Mouse (Mus musculus) liver, embryonic 15.5 days (tissue): ENCODE data around the gene Ubl3. TPM values are rescaled to one million over a fixed set of nuclear protein-coding genes. Genes with fewer than 3 reads are reported as not detected.

Experiments
- ATAC-seq: fragments of 200-750 bp; cut with Nextera tagmentation; 2 replicates; pipeline ENCODE4 v1.8.0; 2017; ENCODE audit warnings: moderate number of reproducible peaks, mild to moderate bottlenecking, moderate library complexity; ENCODE audit not compliant: insufficient read depth
- H3K27ac ChIP-seq: fragments of 300-500 bp; sonication (generic); replicated peaks from 2 replicates; pipeline ENCODE4 v1.5.1; 2015; ENCODE audit warnings: mild to moderate bottlenecking, inconsistent platforms
- H3K27me3 ChIP-seq: fragments of 300-500 bp; sonication (generic); 2 replicates; pipeline ENCODE4 v1.6.1; 2015; ENCODE audit warnings: mild to moderate bottlenecking, inconsistent platforms
- H3K36me3 ChIP-seq: fragments of 300-500 bp; sonication (generic); replicated peaks from 2 replicates; pipeline ENCODE4 v1.6.1; 2015; ENCODE audit warnings: moderate library complexity, mild to moderate bottlenecking, inconsistent platforms
- H3K4me1 ChIP-seq: fragments of 300-500 bp; sonication (generic); replicated peaks from 2 replicates; pipeline ENCODE4 v1.6.1; 2015; ENCODE audit warnings: inconsistent platforms
- H3K4me2 ChIP-seq: fragments of 300-500 bp; sonication (generic); 2 replicates; pipeline ENCODE4 v1.6.1; 2015; ENCODE audit warnings: moderate library complexity, mild to moderate bottlenecking, inconsistent platforms
- H3K4me3 ChIP-seq: fragments of 300-500 bp; sonication (generic); replicated peaks from 2 replicates; pipeline ENCODE4 v1.5.1; 2015; ENCODE audit warnings: mild to moderate bottlenecking, inconsistent platforms
- H3K9ac ChIP-seq: fragments of 300-500 bp; sonication (generic); 2 replicates; pipeline ENCODE4 v1.6.1; 2015; ENCODE audit warnings: moderate library complexity, mild to moderate bottlenecking, inconsistent platforms
- H3K9me3 ChIP-seq: fragments of 300-500 bp; sonication (generic); replicated peaks from 2 replicates; pipeline ENCODE4 v1.6.1; 2016; ENCODE audit warnings: inconsistent platforms
- WGBS: fragments of 180-500 bp; shearing (Covaris S2); methylation state at CpG from one replicate; pipeline ENCODE4 v1.1.7; 2015; ENCODE audit warnings: mixed read lengths; ENCODE audit not compliant: insufficient replicate concordance; 5-methylcytosine and 5-hydroxymethylcytosine counted together
- polyA plus RNA-seq: library from polyadenylated mRNA; unstranded; fragments of >200 nt; fragmentation: Nextera tagmentation; extraction: Ambion mirVana; gene quantifications from 2 replicates; pipeline ENCODE4 v1.2.1, GENCODE M21; 2015

The Ubl3 gene
- polyA plus RNA-seq, 1 experiment from 2014 or later = 21.1 TPM

- Histone ChIP-seq H3K27me3 (no peaks in the 10 kb centered on the region), H3K9ac (no peak overlapping the region)
- WGBS = 45% methylated on average over 5 of the region's 5 CpGs
Measured at GRCm38 (mm10) chr5:148499616-148500015, 53.0 kb downstream of the Ubl3 start.

DNA sequence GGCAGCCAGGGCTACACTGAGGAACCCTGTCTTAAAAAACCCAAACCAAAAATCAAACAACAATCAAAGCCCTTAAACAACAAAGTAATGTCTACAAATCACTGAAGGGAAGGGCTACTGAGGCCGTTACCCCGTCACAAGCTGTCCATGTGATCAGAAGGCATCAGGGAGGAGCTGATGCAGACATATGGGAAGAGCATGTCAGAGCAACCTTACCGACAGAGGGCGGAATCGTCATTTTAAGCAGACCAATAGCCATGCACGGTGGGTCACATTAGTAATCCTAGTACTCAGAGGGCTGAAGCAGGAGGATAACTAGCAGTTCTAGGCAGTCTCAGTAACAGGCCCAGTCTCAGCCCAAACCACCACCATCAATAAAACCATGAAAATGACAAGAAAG, 56.6 kb downstream of the Ubl3 start:
- Histone ChIP-seq H3K27ac (no peak overlapping the region), H3K36me3 (no peaks in the 10 kb centered on the region), H3K27me3 (no peaks in the 10 kb centered on the region), H3K4me2 (no peak overlapping the region), H3K9ac (no peak overlapping the region), H3K4me3 (no peak overlapping the region), H3K9me3 (no peaks in the 10 kb centered on the region), H3K4me1 (peaks cover 5% of the 10 kb centered on the region)
- no peak for ATAC-seq
- 65% methylated on average over 6 of the region's 6 CpGs for WGBS

More at GRCm38 (mm10) chr5:148499616-148500015, 53.0 kb downstream of the Ubl3 start:
- H3K4me1 ChIP-seq = peaks cover 5% of the 10 kb centered on the region
- no peaks in the 10 kb centered on the region for H3K36me3 ChIP-seq
- H3K9me3 ChIP-seq = no peaks in the 10 kb centered on the region
- H3K27ac ChIP-seq = no peak overlapping the region
- no peak overlapping the region for H3K4me3 ChIP-seq
- no peak for ATAC-seq
- no peak overlapping the region for H3K4me2 ChIP-seq

DNA sequence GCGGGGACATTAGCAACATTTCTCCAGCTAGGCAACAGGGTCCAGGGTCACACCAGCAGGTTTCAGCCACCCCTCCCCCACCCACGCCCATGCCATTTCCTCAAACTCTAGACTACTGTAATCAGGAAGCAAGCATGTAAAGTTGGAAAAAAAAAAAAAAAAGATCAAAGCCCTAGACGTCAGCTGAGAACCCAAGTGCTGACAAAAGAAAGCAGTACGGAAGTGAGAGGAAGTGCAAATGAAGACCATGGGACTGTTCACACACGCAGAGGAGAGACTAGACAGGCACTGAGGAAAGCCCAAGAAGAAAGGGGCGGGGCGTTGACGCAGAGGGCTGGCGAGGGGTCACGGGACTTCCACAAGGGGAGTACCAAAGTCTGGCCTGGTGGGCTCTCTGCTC, 57.4 kb downstream of the Ubl3 start:
- peaks cover 5% of the 10 kb centered on the region for H3K4me1 ChIP-seq
- H3K27me3 ChIP-seq = no peaks in the 10 kb centered on the region
- H3K4me2 ChIP-seq = peak overlapping the region; percentile 40
- peak; percentile 31; the same call in 1 of the 2 replicates for ATAC-seq
- no peak overlapping the region for H3K9ac ChIP-seq
- 5% methylated on average over 10 of the region's 10 CpGs for WGBS
- H3K4me3 ChIP-seq = no peak overlapping the region
- H3K36me3 ChIP-seq = no peaks in the 10 kb centered on the region
- no peak overlapping the region for H3K27ac ChIP-seq
- no peaks in the 10 kb centered on the region for H3K9me3 ChIP-seq

GRCm38 (mm10) chr5:148494249-148494648, 58.3 kb downstream of the Ubl3 start:
- 57% methylated on average over 5 of the region's 5 CpGs for WGBS
- no peak overlapping the region for H3K4me2 ChIP-seq
- H3K4me3 ChIP-seq = no peak overlapping the region
- no peak for ATAC-seq
- H3K36me3 ChIP-seq = no peaks in the 10 kb centered on the region
- no peaks in the 10 kb centered on the region for H3K9me3 ChIP-seq
- no peaks in the 10 kb centered on the region for H3K27me3 ChIP-seq
- H3K4me1 ChIP-seq = peaks cover 5% of the 10 kb centered on the region
- no peak overlapping the region for H3K27ac ChIP-seq
- H3K9ac ChIP-seq = no peak overlapping the region

DNA sequence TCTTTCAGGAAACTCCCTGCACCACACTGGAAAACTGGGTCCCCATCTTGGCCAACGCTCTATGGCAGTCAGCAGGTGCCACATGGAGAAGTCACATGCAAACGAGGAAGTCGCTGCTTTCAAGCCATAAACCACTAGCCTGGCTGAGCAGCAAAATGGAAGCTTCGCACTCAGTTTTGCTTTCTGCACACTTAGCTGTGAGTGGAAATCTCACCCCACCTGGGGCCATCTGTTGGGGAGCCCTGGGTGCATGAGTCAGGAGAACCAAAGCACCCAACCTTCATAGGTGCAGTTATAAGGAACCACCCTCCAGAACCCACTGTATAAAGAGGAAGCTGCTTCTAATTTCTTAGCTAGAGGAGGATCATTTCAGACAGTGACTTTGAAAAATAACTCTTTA, 59.6 kb downstream of the Ubl3 start:
- no peak overlapping the region for H3K9ac ChIP-seq
- no peak for ATAC-seq
- peaks cover 5% of the 10 kb centered on the region for H3K4me1 ChIP-seq
- no peak overlapping the region for H3K27ac ChIP-seq
- no peak overlapping the region for H3K4me3 ChIP-seq
- H3K4me2 ChIP-seq = no peak overlapping the region
- H3K27me3 ChIP-seq = no peaks in the 10 kb centered on the region
- H3K9me3 ChIP-seq = no peaks in the 10 kb centered on the region
- WGBS = 53% methylated on average over 4 of the region's 4 CpGs
- no peaks in the 10 kb centered on the region for H3K36me3 ChIP-seq

DNA sequence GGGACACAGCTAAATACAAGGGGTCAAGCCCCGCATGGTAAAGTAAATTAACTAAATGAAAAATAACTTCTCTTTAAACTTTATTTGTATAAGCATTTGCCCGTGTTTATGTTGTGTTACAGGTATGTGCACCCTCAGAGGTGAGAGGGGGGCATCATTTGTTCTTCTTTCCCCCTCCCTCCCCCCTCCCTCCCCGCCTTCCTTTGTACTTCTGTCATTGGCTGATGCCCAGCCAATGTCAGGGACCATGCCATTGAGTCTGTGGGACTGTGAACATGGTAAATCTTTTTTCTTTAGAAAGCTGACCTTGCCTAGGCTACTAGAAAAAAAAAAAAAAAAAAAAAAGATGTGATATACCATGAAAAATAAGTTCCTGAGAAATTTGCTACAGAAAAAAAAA, 62.2 kb downstream of the Ubl3 start:
- Histone ChIP-seq H3K4me2 (no peak overlapping the region), H3K4me1 (peaks cover 3% of the 10 kb centered on the region), H3K9ac (no peak overlapping the region), H3K27me3 (no peaks in the 10 kb centered on the region), H3K36me3 (no peaks in the 10 kb centered on the region), H3K4me3 (no peak overlapping the region), H3K9me3 (no peaks in the 10 kb centered on the region), H3K27ac (no peak overlapping the region)
- 62% methylated on average over 3 of the region's 3 CpGs for WGBS
- no peak for ATAC-seq

DNA sequence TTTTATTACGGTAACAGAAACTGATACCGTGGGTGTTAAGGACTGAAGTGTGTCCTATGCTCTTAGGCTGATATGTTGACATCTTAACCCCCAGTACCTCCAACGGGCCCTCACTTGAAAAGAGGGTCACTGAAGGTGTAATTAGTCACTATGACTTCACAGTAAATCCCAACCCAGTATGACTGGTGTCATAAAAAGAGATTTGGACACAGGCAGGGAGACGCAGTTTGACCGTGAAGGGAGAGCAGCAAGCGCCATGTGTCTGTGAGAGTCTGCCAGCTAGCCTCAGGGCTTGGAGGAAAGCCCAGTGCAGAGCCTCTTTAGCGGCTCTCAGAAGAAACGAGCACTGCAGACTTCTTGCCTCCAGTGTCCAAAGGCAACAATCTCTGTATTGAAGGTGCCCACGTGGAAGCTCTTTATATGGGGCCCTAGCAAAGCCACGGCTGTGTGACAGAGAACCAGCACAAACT, 62.8 kb downstream of the Ubl3 start:
- no peaks in the 10 kb centered on the region for H3K4me1 ChIP-seq
- WGBS = 49% methylated on average over 10 of the region's 10 CpGs
- H3K9me3 ChIP-seq = no peaks in the 10 kb centered on the region
- H3K4me3 ChIP-seq = no peak overlapping the region
- H3K27me3 ChIP-seq = no peaks in the 10 kb centered on the region
- no peak overlapping the region for H3K27ac ChIP-seq
- no peak overlapping the region for H3K4me2 ChIP-seq
- H3K36me3 ChIP-seq = no peaks in the 10 kb centered on the region
- H3K9ac ChIP-seq = no peak overlapping the region
- no peak for ATAC-seq

DNA sequence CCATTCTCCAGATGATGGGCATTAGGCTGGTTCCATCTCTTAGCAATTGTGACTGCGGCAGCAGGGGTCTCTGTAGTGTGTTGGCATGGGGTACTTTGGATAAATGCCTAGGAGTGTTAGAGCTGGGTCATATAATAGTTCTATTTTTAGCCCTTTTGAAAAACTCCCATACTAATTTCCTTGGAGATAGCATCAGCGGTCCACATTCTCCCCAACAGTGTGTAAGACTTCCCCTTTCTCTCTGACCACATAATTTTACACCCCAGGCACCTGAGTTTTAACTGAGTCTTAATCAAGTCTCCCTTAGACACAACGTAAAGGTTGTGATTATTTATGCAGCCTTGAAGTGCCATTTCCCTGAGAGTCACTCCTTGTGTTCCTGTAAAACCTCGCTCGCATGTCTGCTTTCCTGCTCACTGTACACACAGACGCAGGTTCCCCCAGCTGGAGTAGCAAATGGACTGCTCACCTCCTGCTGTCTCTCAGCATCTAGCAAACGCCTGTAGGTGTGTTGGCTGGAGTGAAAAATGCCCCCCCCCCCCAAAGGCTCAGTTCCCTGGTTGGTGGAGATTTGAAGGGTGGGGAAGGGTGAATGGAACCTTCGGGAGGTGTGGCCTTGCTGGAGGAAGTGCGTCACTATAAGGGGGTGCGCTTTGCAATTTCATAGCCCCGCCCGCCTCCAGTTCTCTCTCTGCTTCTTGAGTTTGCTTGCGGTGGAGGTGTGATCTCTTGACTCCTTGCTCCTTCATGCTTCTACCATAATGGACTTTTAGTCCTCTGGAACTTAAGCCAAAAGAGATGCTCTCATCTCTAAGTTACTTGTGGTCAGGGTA, 63.5 kb downstream of the Ubl3 start:
- 43% methylated on average over 13 of the region's 13 CpGs for WGBS
- H3K4me3 ChIP-seq = no peak overlapping the region
- H3K27me3 ChIP-seq = no peaks in the 10 kb centered on the region
- H3K36me3 ChIP-seq = no peaks in the 10 kb centered on the region
- H3K4me2 ChIP-seq = no peak overlapping the region
- H3K27ac ChIP-seq = no peak overlapping the region
- no peak for ATAC-seq
- H3K4me1 ChIP-seq = no peaks in the 10 kb centered on the region
- H3K9ac ChIP-seq = no peak overlapping the region
- no peaks in the 10 kb centered on the region for H3K9me3 ChIP-seq

DNA sequence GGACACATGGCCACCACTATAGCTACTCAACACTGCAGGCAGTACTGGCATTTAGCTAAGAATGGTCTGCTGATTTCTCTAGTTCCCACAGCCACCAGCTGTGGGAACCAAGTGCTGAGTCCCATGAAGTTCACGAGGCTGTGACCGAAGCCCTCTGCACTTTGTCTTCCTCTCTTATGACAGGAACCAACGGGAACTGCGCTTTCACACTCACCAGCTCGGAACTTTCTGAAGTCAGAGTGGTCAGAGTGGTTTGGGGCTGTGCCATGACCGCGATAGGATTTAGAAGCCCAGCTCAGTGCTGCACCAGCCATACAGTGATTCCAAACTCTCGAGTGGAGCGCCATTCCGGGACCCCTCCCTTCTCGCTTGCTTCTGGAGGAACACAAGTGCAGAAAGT, 66.4 kb downstream of the Ubl3 start:
- H3K4me1 ChIP-seq = no peaks in the 10 kb centered on the region
- H3K9me3 ChIP-seq = no peaks in the 10 kb centered on the region
- no peak overlapping the region for H3K9ac ChIP-seq
- 61% methylated on average over 11 of the region's 11 CpGs for WGBS
- H3K4me2 ChIP-seq = no peak overlapping the region
- no peaks in the 10 kb centered on the region for H3K27me3 ChIP-seq
- H3K27ac ChIP-seq = no peak overlapping the region
- ATAC-seq = no peak
- no peaks in the 10 kb centered on the region for H3K36me3 ChIP-seq
- H3K4me3 ChIP-seq = no peak overlapping the region

DNA sequence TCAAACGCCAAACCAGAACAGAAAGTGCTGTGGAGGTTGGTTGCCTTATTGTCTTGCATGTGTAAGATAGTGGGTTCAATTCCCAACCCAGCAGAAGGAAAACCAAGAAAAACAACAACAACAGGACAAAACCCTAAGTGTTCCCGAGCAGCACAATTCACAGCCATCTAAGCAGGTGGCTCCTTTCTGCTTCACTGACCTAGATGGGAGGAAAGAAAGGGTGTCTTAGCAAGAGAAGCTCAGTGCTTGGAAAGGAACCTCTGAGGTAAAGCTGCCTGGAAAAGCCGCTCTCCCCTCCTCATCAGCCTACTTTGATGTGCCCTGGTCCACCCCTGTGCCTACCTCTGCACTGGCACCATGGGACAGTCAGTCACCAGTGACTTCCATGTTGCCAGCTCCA, 70.8 kb downstream of the Ubl3 start:
- WGBS = 66% methylated on average over 3 of the region's 3 CpGs
- Histone ChIP-seq H3K9ac (no peak overlapping the region), H3K4me1 (no peaks in the 10 kb centered on the region)

DNA sequence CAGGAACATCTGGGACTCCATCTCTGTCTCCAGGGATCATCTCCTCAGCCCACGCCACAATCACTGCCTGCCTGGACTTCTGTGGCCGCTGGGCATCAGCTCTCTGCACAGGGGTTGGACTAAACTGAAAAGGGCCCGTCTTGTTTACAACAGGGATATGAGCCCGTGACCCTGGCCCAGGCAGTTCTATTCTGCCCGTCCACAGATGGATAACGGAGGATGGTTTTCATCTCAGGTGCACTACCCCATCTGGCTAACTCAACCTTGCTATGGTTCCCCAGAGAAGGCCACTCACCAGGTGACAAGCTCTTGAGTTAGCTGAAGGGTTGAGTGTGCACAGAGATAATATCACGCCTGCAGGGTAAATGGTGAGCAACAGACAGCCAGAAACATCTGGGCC, 78.2 kb downstream of the Ubl3 start:
- Histone ChIP-seq H3K27me3 (no peaks in the 10 kb centered on the region), H3K36me3 (no peaks in the 10 kb centered on the region), H3K4me2 (no peak overlapping the region), H3K4me1 (no peaks in the 10 kb centered on the region), H3K9me3 (no peaks in the 10 kb centered on the region), H3K4me3 (no peak overlapping the region), H3K9ac (no peak overlapping the region), H3K27ac (no peak overlapping the region)
- 56% methylated on average over 7 of the region's 7 CpGs for WGBS
- ATAC-seq = no peak

More for the DNA sequence above, 70.8 kb downstream of the Ubl3 start:
- H3K4me3 ChIP-seq = no peak overlapping the region
- no peaks in the 10 kb centered on the region for H3K9me3 ChIP-seq
- no peak for ATAC-seq
- no peaks in the 10 kb centered on the region for H3K27me3 ChIP-seq
- no peak overlapping the region for H3K27ac ChIP-seq
- H3K36me3 ChIP-seq = no peaks in the 10 kb centered on the region
- no peak overlapping the region for H3K4me2 ChIP-seq
